Mouse (Mus musculus): ENCODE data around the gene Insyn1. TPM values are rescaled to one million over a fixed set of nuclear protein-coding genes. Genes with fewer than 3 reads are reported as not detected.

Gene Insyn1
- polyA plus RNA-seq, 1 experiment: not detected

GRCm38 (mm10) chr9:58533322-58533721 is 44.9 kb downstream of the Insyn1 start:
- TF ChIP-seq CTCF (IDR thresholded peaks at IDR 0.05; ENCODE audit: control insufficient read depth, insufficient read depth, low read length): no peak
- TF ChIP-seq POLR2A (IDR thresholded peaks at IDR 0.05; ENCODE audit: borderline replicate concordance, control insufficient read depth, low read depth, low read length): no peak
- Histone ChIP-seq H3K4me3 (replicated peaks; ENCODE audit: control insufficient read depth, low read depth, low read length) (no peak overlapping the region), H3K4me1 (ENCODE audit: control insufficient read depth, insufficient read depth, low read length) (peaks cover 9% of the 10 kb centered on the region), H3K27ac (ENCODE audit: control insufficient read depth, insufficient read depth, low read depth, low read length, poor library complexity) (no peak overlapping the region)
- WGBS: 81% methylated on average over 6 of the region's 6 CpGs

- Histone ChIP-seq H3K4me3 (replicated peaks; ENCODE audit: control insufficient read depth, low read depth, low read length) (no peak overlapping the region), H3K27ac (ENCODE audit: control insufficient read depth, insufficient read depth, low read depth, low read length, poor library complexity) (no peak overlapping the region), H3K4me1 (ENCODE audit: control insufficient read depth, insufficient read depth, low read length) (peaks cover 9% of the 10 kb centered on the region)
- TF ChIP-seq POLR2A (IDR thresholded peaks at IDR 0.05; ENCODE audit: borderline replicate concordance, control insufficient read depth, low read depth, low read length): no peak
- peak; percentile 46 for TF ChIP-seq CTCF (IDR thresholded peaks at IDR 0.05; ENCODE audit: control insufficient read depth, insufficient read depth, low read length)
- WGBS: 35% methylated on average over 1 of the region's 1 CpGs
Measured at GRCm38 (mm10) chr9:58534766-58535165, 46.4 kb downstream of the Insyn1 start.

GRCm38 (mm10) chr9:58535447-58536134 is 47.2 kb downstream of the Insyn1 start:
- H3K4me1 ChIP-seq (ENCODE audit: control insufficient read depth, insufficient read depth, low read length): peaks cover 9% of the 10 kb centered on the region
- WGBS: 57% methylated on average over 20 of the region's 20 CpGs

GRCm38 (mm10) chr9:58537774-58538173 is 49.4 kb downstream of the Insyn1 start:
- H3K27ac ChIP-seq (ENCODE audit: control insufficient read depth, insufficient read depth, low read depth, low read length, poor library complexity): peak overlapping the region; percentile 64; the same call in 1 of the 2 replicates
- no peak for TF ChIP-seq CTCF (IDR thresholded peaks at IDR 0.05; ENCODE audit: control insufficient read depth, insufficient read depth, low read length)
- TF ChIP-seq POLR2A (IDR thresholded peaks at IDR 0.05; ENCODE audit: borderline replicate concordance, control insufficient read depth, low read depth, low read length): no peak
- WGBS: 3% methylated on average over 3 of the region's 3 CpGs
- peak overlapping the region; percentile 19 for H3K4me3 ChIP-seq (replicated peaks; ENCODE audit: control insufficient read depth, low read depth, low read length)
- H3K4me1 ChIP-seq (ENCODE audit: control insufficient read depth, insufficient read depth, low read length): peaks cover 9% of the 10 kb centered on the region

More at GRCm38 (mm10) chr9:58535447-58536134, 47.2 kb downstream of the Insyn1 start:
- Histone ChIP-seq H3K27ac (ENCODE audit: control insufficient read depth, insufficient read depth, low read depth, low read length, poor library complexity) (no peak overlapping the region), H3K4me3 (replicated peaks; ENCODE audit: control insufficient read depth, low read depth, low read length) (no peak overlapping the region)
- TF ChIP-seq POLR2A (IDR thresholded peaks at IDR 0.05; ENCODE audit: borderline replicate concordance, control insufficient read depth, low read depth, low read length) (no peak), CTCF (IDR thresholded peaks at IDR 0.05; ENCODE audit: control insufficient read depth, insufficient read depth, low read length) (peak; percentile 76)

GRCm38 (mm10) chr9:58539886-58540285 is 51.5 kb downstream of the Insyn1 start:
- no peak for TF ChIP-seq POLR2A (IDR thresholded peaks at IDR 0.05; ENCODE audit: borderline replicate concordance, control insufficient read depth, low read depth, low read length)
- peak; percentile 51; the same call in 1 of the 2 replicates for TF ChIP-seq CTCF (IDR thresholded peaks at IDR 0.05; ENCODE audit: control insufficient read depth, insufficient read depth, low read length)
- Histone ChIP-seq H3K4me1 (ENCODE audit: control insufficient read depth, insufficient read depth, low read length) (peaks cover 9% of the 10 kb centered on the region), H3K4me3 (replicated peaks; ENCODE audit: control insufficient read depth, low read depth, low read length) (no peak overlapping the region), H3K27ac (ENCODE audit: control insufficient read depth, insufficient read depth, low read depth, low read length, poor library complexity) (no peak overlapping the region)
- 45% methylated on average over 5 of the region's 5 CpGs for WGBS

- H3K4me3 ChIP-seq (replicated peaks; ENCODE audit: control insufficient read depth, low read depth, low read length): no peak overlapping the region
- no peak overlapping the region for H3K27ac ChIP-seq (ENCODE audit: control insufficient read depth, insufficient read depth, low read depth, low read length, poor library complexity)
- H3K4me1 ChIP-seq (ENCODE audit: control insufficient read depth, insufficient read depth, low read length): peaks cover 4% of the 10 kb centered on the region
- no peak for TF ChIP-seq POLR2A (IDR thresholded peaks at IDR 0.05; ENCODE audit: borderline replicate concordance, control insufficient read depth, low read depth, low read length)
- no peak for TF ChIP-seq CTCF (IDR thresholded peaks at IDR 0.05; ENCODE audit: control insufficient read depth, insufficient read depth, low read length)
- 3% methylated on average over 6 of the region's 6 CpGs for WGBS
Measured at GRCm38 (mm10) chr9:58541895-58542338, 53.5 kb downstream of the Insyn1 start.

GRCm38 (mm10) chr9:58544879-58545324 is 56.5 kb downstream of the Insyn1 start:
- no peak for TF ChIP-seq CTCF (IDR thresholded peaks at IDR 0.05; ENCODE audit: control insufficient read depth, insufficient read depth, low read length)
- no peak for TF ChIP-seq POLR2A (IDR thresholded peaks at IDR 0.05; ENCODE audit: borderline replicate concordance, control insufficient read depth, low read depth, low read length)
- no peaks in the 10 kb centered on the region for H3K4me1 ChIP-seq (ENCODE audit: control insufficient read depth, insufficient read depth, low read length)
- H3K4me3 ChIP-seq (replicated peaks; ENCODE audit: control insufficient read depth, low read depth, low read length): no peak overlapping the region
- 48% methylated on average over 4 of the region's 4 CpGs for WGBS
- no peak overlapping the region for H3K27ac ChIP-seq (ENCODE audit: control insufficient read depth, insufficient read depth, low read depth, low read length, poor library complexity)

GRCm38 (mm10) chr9:58545428-58545827 is 57.0 kb downstream of the Insyn1 start:
- Histone ChIP-seq H3K4me1 (ENCODE audit: control insufficient read depth, insufficient read depth, low read length) (no peaks in the 10 kb centered on the region), H3K4me3 (replicated peaks; ENCODE audit: control insufficient read depth, low read depth, low read length) (no peak overlapping the region), H3K27ac (ENCODE audit: control insufficient read depth, insufficient read depth, low read depth, low read length, poor library complexity) (no peak overlapping the region)
- TF ChIP-seq POLR2A (IDR thresholded peaks at IDR 0.05; ENCODE audit: borderline replicate concordance, control insufficient read depth, low read depth, low read length) (no peak), CTCF (IDR thresholded peaks at IDR 0.05; ENCODE audit: control insufficient read depth, insufficient read depth, low read length) (no peak)
- WGBS: 12% methylated on average over 6 of the region's 6 CpGs
